Mouse (Mus musculus) olfactory bulb, adult 2 months (tissue): ENCODE measurements around the gene Ntn1.

Source experiments
- CTCF ChIP-seq: fragments of 200-500 bp; IDR thresholded peaks from 2 replicates; pipeline ENCODE4 v1.5.1; 2012; ENCODE audit warnings: low read depth, mild to moderate bottlenecking, low read length, moderate library complexity; ENCODE audit not compliant: insufficient read depth
- POLR2A ChIP-seq: fragments of 200-500 bp; IDR thresholded peaks from 2 replicates; pipeline ENCODE4 v1.6.1; 2012; ENCODE audit warnings: mild to moderate bottlenecking, low read depth, low read length, moderate library complexity; ENCODE audit not compliant: insufficient read depth

DNA sequence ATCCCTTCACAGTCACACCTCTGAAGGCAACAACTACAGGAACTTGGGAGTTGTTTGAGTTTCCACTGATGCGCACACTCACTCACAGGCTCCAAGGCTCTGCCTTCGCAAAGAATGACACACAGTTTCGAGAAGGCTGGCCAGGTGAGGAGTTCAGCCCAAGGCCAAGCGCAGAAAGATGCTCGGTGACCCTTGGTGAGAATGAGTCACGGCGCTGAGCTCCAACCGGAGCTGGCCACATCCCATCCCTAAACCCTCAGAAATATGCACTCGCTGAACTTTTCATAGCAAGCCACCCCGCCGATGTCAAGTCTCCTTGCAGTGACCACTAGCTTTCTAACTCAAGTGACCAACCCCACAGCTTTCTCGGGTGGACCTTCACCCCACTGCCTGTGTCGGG, 60.8 kb downstream of the Ntn1 start:
- TF ChIP-seq CTCF (no peak), POLR2A (no peak)
